Mouse (Mus musculus) liver, postnatal 0 days (tissue): ENCODE results near the gene Fam160a1.

Experiments
- CTCF ChIP-seq: sonication (generic); IDR thresholded peaks from 2 replicates; pipeline ENCODE4 v1.5.1; 2016; ENCODE audit warnings: antibody characterized with exemption, low read depth
- EP300 ChIP-seq: IDR thresholded peaks from 2 replicates; pipeline ENCODE4 v1.6.1; 2016; ENCODE audit warnings: antibody characterized with exemption, low read depth, mild to moderate bottlenecking

DNA sequence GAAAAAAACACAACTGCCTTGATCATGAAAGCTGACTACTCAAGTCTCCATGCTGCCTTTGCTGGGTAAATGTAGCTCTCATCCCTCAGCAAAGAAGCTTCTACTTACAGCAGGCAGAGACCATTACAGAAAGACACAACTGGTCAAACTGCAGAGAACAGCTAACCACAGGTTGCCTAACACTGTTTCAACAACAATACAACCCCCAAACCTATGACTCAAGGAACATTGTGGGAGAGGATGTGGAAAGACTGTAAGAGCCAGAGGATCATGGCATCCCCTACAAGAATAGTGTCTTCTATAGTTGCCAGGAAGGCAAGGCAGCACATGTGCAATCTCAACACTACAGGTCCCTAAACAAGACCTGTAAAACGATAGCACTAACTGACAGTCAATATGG, 23.9 kb downstream of the Fam160a1 start:
- TF ChIP-seq CTCF (no peak), EP300 (no peak)
